Mouse (Mus musculus): Measurements from ENCODE around the gene Luzp1.

Luzp1 gene

DNA sequence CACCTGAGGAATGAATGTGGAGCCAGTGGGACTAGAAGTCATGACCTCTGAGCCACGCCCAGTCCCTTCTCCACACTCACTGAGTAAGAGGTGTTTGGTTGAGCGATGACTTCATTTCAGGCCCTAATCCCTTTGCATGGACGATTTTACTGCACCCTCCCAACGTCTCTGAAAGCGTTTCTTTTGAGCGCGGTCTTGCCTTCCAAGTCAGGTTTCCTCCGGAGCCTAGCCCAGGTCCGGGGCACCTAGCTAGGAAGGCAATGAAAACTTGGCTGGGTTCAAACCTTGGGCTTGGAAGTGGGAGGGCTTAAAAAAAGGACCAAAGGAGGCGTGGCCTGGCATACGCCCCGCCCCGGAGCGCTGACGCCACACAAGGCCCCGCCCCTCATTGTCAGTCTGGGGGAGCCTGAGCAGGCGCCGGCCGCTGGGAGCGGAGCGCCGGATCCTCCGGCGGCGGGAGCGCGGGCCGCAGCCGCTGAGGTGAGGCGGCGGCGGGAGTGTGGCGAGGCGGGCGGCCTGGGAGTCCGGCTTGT lies at the start of gene Luzp1:
Luzp1 (plus strand) TSS at position 391 of the 533 bp plus-strand sequence.
- DNase-seq, result peak; percentile 96 to 97

GRCm38 (mm10) chr4:136423224-136423623 lies 46.3 kb upstream of the Luzp1 start, which contains the start of gene Htr1d:
TSS of gene Htr1d (plus strand) at chr4:136423524.
- no peak for DNase-seq

GRCm38 (mm10) chr4:136424120-136424999 lies 45.2 kb upstream of the Luzp1 start:
- peak in 1 of 2 experiments; percentile 6 for DNase-seq

DNA sequence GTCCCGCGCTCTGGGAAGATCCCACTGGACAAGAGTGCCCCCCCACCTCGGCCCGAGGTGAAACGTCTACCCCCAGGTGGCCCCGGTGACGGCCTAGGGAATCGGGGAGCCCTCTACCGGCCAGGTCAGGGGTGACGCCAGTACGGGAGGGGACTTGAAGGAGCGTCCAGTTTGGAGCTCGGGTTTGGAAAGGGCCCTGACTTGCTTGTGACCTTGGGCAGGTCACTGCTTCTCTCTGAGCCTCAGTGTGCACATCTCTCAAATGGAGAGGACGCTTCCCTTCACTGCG lies 44.6 kb upstream of the Luzp1 start:
- peak; percentile 24 to 48 for DNase-seq

- DNase-seq, result no peak
Measured at GRCm38 (mm10) chr4:136430609-136431375, 38.8 kb upstream of the Luzp1 start.

DNA sequence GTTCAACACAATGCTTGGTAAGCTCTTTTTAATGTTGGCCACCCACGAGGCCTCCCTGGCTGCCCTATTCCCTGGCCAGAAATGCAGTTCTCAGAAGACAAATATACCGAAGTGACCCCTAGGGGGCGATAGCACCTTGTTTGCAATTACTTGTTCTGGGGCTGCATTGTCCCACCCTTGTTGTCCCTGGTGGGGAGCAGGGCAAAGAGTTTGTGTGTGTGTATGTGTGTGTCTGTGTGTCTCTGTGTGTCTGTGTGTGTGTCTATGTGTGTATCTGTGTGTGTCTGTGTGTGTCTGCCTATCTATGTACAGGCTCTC lies 38.2 kb upstream of the Luzp1 start:
- peak; percentile 43 to 62 for DNase-seq

DNA sequence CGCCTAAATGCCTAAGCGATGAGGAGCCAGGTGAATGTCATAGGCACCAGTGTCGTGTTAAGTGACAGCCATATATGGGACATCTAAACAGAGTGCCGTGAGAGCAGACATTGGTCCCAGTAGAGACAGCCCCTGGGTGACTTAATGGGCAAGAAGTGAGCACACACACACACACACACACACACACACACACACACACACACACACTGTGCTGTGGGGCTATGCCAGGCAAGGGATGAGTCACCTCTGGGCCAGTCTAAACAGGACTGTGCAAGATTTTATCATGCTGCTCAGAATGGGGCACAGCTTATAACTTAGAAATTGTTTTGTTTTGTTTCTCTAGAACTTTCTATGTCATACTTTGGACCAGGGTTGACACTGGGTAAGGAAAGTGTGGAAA lies 35.5 kb upstream of the Luzp1 start:
- no peak for DNase-seq

- no peak for DNase-seq
Measured at GRCm38 (mm10) chr4:136439106-136439505, 30.5 kb upstream of the Luzp1 start.

DNA sequence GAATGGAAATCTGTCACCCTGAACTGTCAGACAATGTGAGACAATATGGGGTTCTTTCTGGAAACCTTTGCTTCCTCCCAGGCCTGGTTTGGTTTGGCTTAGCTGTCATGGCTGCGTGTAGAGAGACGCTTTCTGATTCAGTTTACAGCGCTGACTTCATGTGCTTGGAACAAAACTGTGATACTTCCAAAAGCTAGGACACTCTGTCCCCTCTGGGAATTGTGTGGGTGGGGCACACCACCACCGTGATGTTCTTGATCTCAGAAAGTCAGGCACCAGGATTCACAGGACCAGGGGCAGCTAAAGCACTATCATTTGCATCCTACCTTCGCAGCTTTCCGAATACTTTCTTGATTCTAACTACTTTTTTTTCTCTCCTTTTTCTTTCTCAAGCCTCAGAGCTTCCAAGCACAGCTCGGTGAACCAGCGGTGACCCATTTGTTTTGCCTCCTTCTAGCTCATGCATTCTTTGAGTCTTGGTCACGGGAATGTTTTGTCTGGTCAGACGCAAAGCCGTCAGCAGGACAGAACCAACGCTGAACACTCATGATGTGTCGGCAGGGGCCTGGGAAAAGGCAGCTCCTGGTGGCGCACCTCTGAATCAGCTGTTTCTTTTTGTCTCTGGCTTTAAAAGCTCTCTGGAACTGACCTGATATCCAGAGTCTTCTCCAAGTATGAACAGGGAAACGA lies 28.1 kb upstream of the Luzp1 start:
- DNase-seq, result no peak

DNA sequence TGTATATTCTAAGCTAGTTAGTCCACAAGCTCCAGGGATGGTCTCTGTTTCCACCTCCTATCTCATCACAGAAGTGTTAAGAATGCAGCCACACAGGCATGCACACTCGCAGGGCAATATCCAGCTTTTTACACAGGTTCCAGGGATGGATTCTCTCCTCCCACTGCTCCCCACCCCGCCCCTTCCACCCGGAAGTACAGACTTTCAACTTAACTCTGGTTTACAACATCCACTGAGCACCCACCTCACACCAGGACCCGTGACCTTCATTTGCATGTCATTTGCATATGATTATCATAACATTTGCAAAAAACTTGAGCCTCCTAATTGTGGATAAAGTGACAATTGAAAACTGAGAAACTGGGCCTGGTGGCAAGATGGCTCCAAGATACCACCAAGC lies 25.0 kb upstream of the Luzp1 start:
- DNase-seq, result no peak

DNA sequence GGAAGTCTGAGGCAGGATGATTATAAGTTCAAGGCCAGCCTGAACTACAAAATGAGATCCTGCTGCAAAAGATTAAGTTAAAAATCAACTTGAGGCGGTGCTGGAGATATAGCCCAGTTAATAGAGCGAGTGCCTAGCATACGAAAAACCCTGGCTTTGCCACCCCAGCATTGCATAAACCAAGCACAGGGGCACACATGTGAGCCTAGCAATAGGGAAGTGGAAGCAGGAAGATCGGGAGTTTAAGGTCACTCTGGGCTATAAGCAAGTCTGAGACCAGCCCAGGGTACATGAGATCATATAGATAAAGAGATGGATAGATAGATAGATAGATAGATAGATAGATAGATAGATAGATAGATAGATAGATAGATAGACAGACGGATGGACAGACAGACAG lies 19.8 kb upstream of the Luzp1 start:
- no peak for DNase-seq

DNA sequence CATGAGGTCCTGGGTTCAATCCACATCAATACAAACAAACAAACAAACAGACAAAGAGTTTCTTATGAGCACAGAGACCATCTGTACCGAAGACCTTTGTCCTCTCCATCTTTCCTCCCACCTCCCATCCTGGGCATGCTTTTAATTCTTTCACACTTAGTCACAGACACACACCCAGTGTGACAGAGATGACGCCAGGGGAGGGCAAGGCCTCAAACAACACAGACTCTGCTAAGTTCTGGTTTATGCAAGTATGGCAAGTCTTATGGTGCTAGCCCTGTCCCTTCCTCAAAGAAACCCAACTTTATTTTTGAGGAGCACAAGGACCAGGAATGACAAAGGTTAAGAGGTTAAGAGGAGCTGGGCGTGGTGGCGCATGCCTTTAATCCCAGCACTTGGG lies 19.3 kb upstream of the Luzp1 start:
- DNase-seq, result no peak

DNA sequence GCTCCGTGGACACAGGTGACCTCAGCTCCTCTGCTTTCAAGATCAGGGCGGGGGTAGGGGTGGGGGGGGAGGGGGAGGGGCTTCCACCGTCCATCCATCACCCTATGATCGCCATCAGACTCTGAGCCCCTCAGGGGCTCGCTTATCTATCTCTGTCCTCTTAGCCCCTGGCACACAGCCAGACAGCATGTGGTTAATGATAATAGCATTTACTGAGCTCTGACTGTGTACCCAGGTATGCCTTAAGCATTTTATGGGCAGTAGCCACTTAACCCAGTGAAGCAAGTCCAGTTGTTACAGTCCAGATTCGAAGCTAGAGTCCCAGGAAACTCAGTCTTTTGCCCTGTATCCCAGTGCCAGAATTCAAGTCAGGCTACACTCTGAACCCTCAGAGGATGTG lies 18.0 kb upstream of the Luzp1 start:
- DNase-seq, result no peak

DNA sequence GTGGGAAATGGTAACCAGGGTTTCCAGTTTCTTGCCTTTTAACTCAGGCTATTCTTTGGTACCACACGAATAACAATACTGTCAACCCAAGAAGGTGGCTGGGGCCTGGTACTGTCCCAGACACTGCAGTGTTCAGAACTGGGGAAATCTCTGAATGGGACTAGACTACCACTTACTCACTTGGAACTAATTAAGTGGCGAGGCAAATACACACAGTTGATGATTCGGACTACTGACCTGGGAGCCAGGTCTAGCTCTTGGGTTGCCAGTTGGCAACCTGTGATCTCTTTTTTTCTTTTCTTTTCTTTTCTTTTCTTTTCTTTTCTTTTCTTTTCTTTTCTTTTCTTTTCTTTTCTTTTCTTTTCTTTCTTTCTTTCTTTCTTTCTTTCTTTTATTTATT lies 17.3 kb upstream of the Luzp1 start:
- DNase-seq, result no peak

DNA sequence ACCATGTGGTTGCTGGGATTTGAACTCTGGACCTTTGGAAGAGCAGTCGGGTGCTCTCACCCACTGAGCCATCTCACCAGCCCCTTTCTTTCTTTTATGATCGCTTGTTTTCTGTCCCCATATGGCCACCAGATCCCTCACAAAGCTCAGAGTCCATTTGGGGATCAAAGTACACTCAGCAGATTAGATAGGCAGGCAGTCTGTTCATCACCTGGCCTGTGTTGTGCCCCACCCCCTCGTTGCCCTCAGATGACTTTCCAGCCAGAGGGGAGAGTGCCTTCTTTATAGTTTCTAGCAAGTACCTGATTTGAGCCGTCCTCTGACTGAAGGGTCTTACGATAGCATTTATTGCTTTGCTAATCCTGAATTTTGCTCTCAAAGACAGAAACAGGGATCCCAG lies 16.8 kb upstream of the Luzp1 start:
- DNase-seq, result no peak

DNA sequence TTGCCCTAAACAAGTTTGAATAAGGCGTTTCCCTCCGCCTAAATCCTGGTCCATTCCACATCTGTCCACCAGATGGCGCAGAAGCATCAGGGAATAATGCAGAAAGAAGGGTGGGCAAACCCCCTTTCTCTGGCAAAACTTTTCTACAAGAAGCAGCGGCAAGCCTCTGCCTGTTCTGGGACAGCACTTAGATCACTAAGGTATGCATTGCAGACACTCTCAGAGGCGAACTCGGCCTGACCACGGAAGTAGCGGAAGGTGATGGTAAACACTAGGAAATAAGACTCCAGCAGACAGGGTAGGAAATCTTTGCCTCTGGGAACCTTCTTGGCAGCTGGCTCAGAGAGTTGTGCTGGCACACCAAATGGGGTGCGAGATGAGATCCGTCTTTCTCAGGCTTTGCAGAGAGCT lies 14.7 kb upstream of the Luzp1 start:
- peak; percentile 68 to 79 for DNase-seq

- peak in 1 of 2 experiments; percentile 19 for DNase-seq
Measured at GRCm38 (mm10) chr4:136456516-136457218, 12.9 kb upstream of the Luzp1 start.

GRCm38 (mm10) chr4:136458276-136458675 lies 11.3 kb upstream of the Luzp1 start:
- DNase-seq, result no peak

GRCm38 (mm10) chr4:136459210-136459609 lies 10.4 kb upstream of the Luzp1 start:
- no peak for DNase-seq

GRCm38 (mm10) chr4:136461206-136461605 lies 8.4 kb upstream of the Luzp1 start:
- DNase-seq, result no peak

GRCm38 (mm10) chr4:136461761-136462085 lies 7.8 kb upstream of the Luzp1 start:
- no peak for DNase-seq

GRCm38 (mm10) chr4:136462086-136462838 lies 7.3 kb upstream of the Luzp1 start, which contains the start of gene 6030445D17Rik:
TSS of gene 6030445D17Rik (plus strand) at chr4:136462250.
- peak; percentile 71 to 74 for DNase-seq
